Mouse (Mus musculus): Measurements from ENCODE around the gene Kcnk6.

DNA sequence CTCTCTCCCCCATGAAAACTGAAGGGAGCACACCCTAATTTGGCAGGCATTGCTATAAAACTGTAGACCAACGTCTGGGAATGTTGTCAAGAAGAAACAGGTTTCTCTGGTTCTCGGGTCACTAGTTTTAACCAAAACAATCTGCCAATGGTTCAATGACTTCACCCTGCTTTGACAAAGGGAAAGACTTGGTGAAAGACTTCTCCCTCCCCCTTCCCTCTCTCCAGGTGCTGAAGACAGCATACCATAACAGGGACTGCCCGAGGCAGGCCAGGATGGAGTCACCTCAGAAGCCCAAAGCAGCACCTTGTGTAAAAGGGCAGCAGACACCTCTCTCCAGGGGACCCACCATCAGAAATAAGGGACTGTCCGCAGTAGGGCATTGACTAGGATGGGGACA lies 34.6 kb upstream of the Kcnk6 start:
- TF ChIP-seq USF1 (IDR thresholded peaks at IDR 0.05; ENCODE audit: low read depth, low read length) (no peak), POLR2A (IDR thresholded peaks at IDR 0.05; ENCODE audit: control insufficient read depth in 1 of 2, insufficient read depth in 1 of 2, low read depth in 1 of 2, low read length in 2 of 2, poor library complexity in 1 of 2) (no peak), CTCF (IDR thresholded peaks at IDR 0.05 in 2 of 3, conservative IDR thresholded peaks at IDR 0.05 in 1 of 3; ENCODE audit: control insufficient read depth in 1 of 3, insufficient read depth in 1 of 3, low read depth in 2 of 3, low read length in 3 of 3, poor library complexity in 1 of 3, severe bottlenecking in 1 of 3) (no peak), E2F4 (IDR thresholded peaks at IDR 0.05; ENCODE audit: borderline replicate concordance, low read depth, low read length) (no peak), GATA1 (IDR thresholded peaks at IDR 0.05; ENCODE audit: low read depth, low read length) (no peak), EP300 (IDR thresholded peaks at IDR 0.05; ENCODE audit: low read depth in 1 of 2, low read length in 2 of 2) (no peak), TAL1 (IDR thresholded peaks at IDR 0.05; ENCODE audit: low read length) (no peak), CHD2 (IDR thresholded peaks at IDR 0.05; ENCODE audit: low read length) (no peak)
